Mouse (Mus musculus): ENCODE results near the gene Cyp2c50. TPM values are rescaled to one million over a fixed set of nuclear protein-coding genes. Genes with fewer than 3 reads are reported as not detected.
"Not testable (repeated sequence)": the region's sequence is repeated elsewhere in the genome, so short reads cannot be mapped to it uniquely, and the experiment has no call there.

The Cyp2c50 gene
- total RNA-seq (2012; rRNA removed) = not detected in 2 replicates

DNA sequence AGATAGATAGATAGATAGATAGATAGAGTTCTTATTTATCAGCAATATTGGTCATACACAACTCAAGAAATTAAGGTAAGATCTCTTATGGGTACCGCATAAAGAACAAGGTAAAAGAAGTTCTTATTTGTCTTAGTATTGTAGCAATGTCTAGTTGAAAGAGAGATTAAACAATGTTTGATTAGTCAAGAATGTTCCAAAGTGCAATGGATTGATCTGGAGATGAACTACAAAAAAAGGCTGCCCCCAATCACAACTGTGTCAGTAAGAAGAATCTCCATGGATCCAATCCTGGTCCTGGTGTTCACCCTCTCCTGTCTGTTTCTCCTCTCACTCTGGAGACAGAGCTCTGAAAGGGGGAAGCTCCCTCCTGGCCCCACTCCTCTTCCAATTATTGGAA is at the start of gene Cyp2c50:
Gene Cyp2c50 (plus strand): TSS at position 268 of the 400 bp plus-strand sequence.
- H3K9me3 ChIP-seq (ENCODE audit: control insufficient read depth, insufficient read depth, low read depth, low read length); H3K9ac ChIP-seq (ENCODE audit: insufficient read depth, low read depth, low read length, poor library complexity, severe bottlenecking); H3K4me1 ChIP-seq (ENCODE audit: control insufficient read depth in 2 of 2, insufficient read depth in 2 of 2, low read length in 2 of 2, poor library complexity in 1 of 2); H3K36me3 ChIP-seq (ENCODE audit: control insufficient read depth, insufficient read depth, low read length, poor library complexity, severe bottlenecking); in situ Hi-C loops (cut with MboI; ENCODE audit: low sequenced_read_pairs in 2 of 2, unreplicated experiment in 2 of 2); H3K4me3 ChIP-seq (ENCODE audit: insufficient read depth in 1 of 2, low read depth in 1 of 2, low read length in 2 of 2, poor library complexity in 1 of 2, severe bottlenecking in 1 of 2); DNase-seq (ENCODE audit: low read depth, low spot score); H3K27ac ChIP-seq (ENCODE audit: insufficient read depth, low read depth, low read length, poor library complexity, severe bottlenecking): not testable (repeated sequence)

DNA sequence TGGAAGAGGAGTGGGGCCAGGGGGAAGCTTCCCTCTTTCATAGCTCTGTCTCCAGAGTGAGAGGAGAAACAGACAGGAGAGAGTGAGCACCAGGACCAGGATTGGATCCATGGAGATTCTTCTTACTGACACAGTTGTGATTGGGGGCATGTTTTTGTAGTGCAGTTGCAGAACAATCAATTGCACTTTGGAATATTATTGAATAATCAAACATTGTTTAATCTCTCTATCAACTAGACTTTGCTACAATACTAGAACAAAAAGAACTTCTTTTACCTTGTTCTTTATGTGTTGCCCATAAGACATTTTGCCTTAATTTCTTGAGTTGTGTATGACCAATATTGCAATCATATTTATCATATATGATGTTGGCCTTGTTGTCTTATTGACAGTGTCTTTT is 15.8 kb upstream of the Cyp2c50 start, which contains the start of gene Cyp2c54:
Gene Cyp2c54 (minus strand): TSS at position 127 of the 400 bp plus-strand sequence.
- no peak within 1 kb of the TSS for H3K9ac ChIP-seq (ENCODE audit: insufficient read depth, low read depth, low read length, poor library complexity, severe bottlenecking)
- H3K27ac ChIP-seq (ENCODE audit: insufficient read depth, low read depth, low read length, poor library complexity, severe bottlenecking) = no peak within 1 kb of the TSS
- no peak for TF ChIP-seq ZC3H11A (IDR thresholded peaks at IDR 0.05; ENCODE audit: borderline replicate concordance, low read depth, low read length)
- TF ChIP-seq MAFK (IDR thresholded peaks at IDR 0.05; ENCODE audit: insufficient read depth, low read depth, low read length) = no peak
- no peak for DNase-seq (ENCODE audit: low read depth, low spot score)
- H3K4me3 ChIP-seq (ENCODE audit: insufficient read depth in 1 of 2, low read depth in 1 of 2, low read length in 2 of 2, poor library complexity in 1 of 2, severe bottlenecking in 1 of 2) = no peak within 1 kb of the TSS
- no peaks in the 10 kb centered on the region for H3K9me3 ChIP-seq (ENCODE audit: control insufficient read depth, insufficient read depth, low read depth, low read length)
- in situ Hi-C loops (cut with MboI; ENCODE audit: low sequenced_read_pairs in 2 of 2, unreplicated experiment in 2 of 2) = no loop called here
- no peaks in the 10 kb centered on the region for H3K36me3 ChIP-seq (ENCODE audit: control insufficient read depth, insufficient read depth, low read length, poor library complexity, severe bottlenecking)
- no peaks in the 10 kb centered on the region for H3K4me1 ChIP-seq (ENCODE audit: control insufficient read depth in 2 of 2, insufficient read depth in 2 of 2, low read length in 2 of 2, poor library complexity in 1 of 2)

DNA sequence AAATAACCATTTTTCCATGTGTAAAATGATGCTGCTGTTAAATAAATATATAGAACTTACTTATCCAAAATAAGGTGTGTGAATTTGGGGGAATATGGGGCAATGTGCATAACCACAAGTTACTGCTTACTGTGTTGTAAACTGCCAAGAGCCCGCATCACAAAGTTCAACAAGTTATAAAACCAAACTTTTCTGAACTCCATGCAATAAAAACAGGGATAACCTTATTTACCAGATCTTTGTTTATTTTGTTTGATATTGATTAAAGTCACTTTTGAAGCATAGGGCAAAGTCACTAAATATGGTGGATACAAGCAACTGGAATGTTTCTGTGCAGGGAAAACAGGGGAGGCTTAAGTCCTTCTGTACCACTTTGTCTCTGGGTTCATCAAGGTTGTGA is 1.1 kb upstream of the Cyp2c50 start:
- TF ChIP-seq ZC3H11A (IDR thresholded peaks at IDR 0.05; ENCODE audit: borderline replicate concordance, low read depth, low read length) (no peak), ZNF384 (IDR thresholded peaks at IDR 0.05; ENCODE audit: low read depth, low read length) (no peak), HCFC1 (IDR thresholded peaks at IDR 0.05; ENCODE audit: borderline replicate concordance, insufficient read depth, low read length) (no peak), CHD2 (IDR thresholded peaks at IDR 0.05; ENCODE audit: low read depth, low read length) (no peak), MAFK (IDR thresholded peaks at IDR 0.05; ENCODE audit: insufficient read depth, low read depth, low read length) (no peak)
- DNase-seq (ENCODE audit: low read depth, low spot score) = no peak
- in situ Hi-C loops (cut with MboI; ENCODE audit: low sequenced_read_pairs in 2 of 2, unreplicated experiment in 2 of 2) = no loop called here
- no peak overlapping the region for H3K9ac ChIP-seq (ENCODE audit: insufficient read depth, low read depth, low read length, poor library complexity, severe bottlenecking)
- H3K9me3 ChIP-seq (ENCODE audit: control insufficient read depth, insufficient read depth, low read depth, low read length) = no peaks in the 10 kb centered on the region
- H3K4me3 ChIP-seq (ENCODE audit: insufficient read depth in 1 of 2, low read depth in 1 of 2, low read length in 2 of 2, poor library complexity in 1 of 2, severe bottlenecking in 1 of 2) = no peak overlapping the region
- H3K4me1 ChIP-seq (ENCODE audit: control insufficient read depth in 2 of 2, insufficient read depth in 2 of 2, low read length in 2 of 2, poor library complexity in 1 of 2) = no peaks in the 10 kb centered on the region
- H3K27ac ChIP-seq (ENCODE audit: insufficient read depth, low read depth, low read length, poor library complexity, severe bottlenecking) = no peak overlapping the region
- no peaks in the 10 kb centered on the region for H3K36me3 ChIP-seq (ENCODE audit: control insufficient read depth, insufficient read depth, low read length, poor library complexity, severe bottlenecking)

DNA sequence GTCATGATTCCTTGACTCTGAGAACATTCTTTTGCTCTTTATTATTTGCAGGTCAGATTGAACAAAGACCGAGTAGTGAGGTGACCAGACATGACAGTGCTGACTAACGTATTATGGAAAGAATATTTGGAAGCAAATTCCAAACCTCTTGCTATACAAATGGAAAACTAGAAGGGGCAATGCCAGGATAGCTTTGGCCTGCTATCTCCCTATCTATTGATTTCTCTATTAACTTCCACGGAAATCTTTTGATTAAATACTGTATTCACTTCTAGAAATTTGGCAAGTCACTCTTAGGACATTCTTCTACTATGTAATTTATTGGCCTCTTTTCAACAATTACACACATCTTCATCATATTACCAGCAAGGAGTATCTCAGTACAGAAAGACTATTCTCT is 1.6 kb downstream of the Cyp2c50 start:
- no peaks in the 10 kb centered on the region for H3K36me3 ChIP-seq (ENCODE audit: control insufficient read depth, insufficient read depth, low read length, poor library complexity, severe bottlenecking)
- no peak overlapping the region for H3K9ac ChIP-seq (ENCODE audit: insufficient read depth, low read depth, low read length, poor library complexity, severe bottlenecking)
- TF ChIP-seq HCFC1 (IDR thresholded peaks at IDR 0.05; ENCODE audit: borderline replicate concordance, insufficient read depth, low read length) (no peak), ZC3H11A (IDR thresholded peaks at IDR 0.05; ENCODE audit: borderline replicate concordance, low read depth, low read length) (no peak), CHD2 (IDR thresholded peaks at IDR 0.05; ENCODE audit: low read depth, low read length) (no peak), MAFK (IDR thresholded peaks at IDR 0.05; ENCODE audit: insufficient read depth, low read depth, low read length) (no peak), ZNF384 (IDR thresholded peaks at IDR 0.05; ENCODE audit: low read depth, low read length) (no peak)
- H3K4me1 ChIP-seq (ENCODE audit: control insufficient read depth in 2 of 2, insufficient read depth in 2 of 2, low read length in 2 of 2, poor library complexity in 1 of 2) = no peaks in the 10 kb centered on the region
- no peak overlapping the region for H3K4me3 ChIP-seq (ENCODE audit: insufficient read depth in 1 of 2, low read depth in 1 of 2, low read length in 2 of 2, poor library complexity in 1 of 2, severe bottlenecking in 1 of 2)
- in situ Hi-C loops (cut with MboI; ENCODE audit: low sequenced_read_pairs in 2 of 2, unreplicated experiment in 2 of 2) = no loop called here
- no peak for DNase-seq (ENCODE audit: low read depth, low spot score)
- H3K9me3 ChIP-seq (ENCODE audit: control insufficient read depth, insufficient read depth, low read depth, low read length) = no peaks in the 10 kb centered on the region
- no peak overlapping the region for H3K27ac ChIP-seq (ENCODE audit: insufficient read depth, low read depth, low read length, poor library complexity, severe bottlenecking)

DNA sequence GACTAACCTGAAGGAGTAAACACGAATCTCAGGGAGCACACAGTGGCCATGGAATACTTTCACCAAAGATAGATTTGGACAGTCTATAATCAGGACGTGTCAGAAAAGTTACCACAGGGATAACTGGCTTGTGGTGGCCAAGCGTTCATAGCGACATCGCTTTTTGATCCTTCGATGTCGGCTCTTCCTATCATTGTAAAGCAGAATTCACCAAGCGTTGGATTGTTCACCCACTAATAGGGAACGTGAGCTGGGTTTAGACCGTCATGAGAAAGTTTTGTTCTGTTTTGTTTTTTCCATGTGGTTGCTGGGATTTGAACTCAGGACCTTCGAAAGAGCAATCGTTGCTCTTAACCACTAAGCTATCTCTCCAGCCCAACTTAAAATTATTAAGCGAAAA is 30.1 kb downstream of the Cyp2c50 start:
- H3K4me1 ChIP-seq (ENCODE audit: control insufficient read depth in 2 of 2, insufficient read depth in 2 of 2, low read length in 2 of 2, poor library complexity in 1 of 2); H3K27ac ChIP-seq (ENCODE audit: insufficient read depth, low read depth, low read length, poor library complexity, severe bottlenecking); in situ Hi-C loops (cut with MboI; ENCODE audit: low sequenced_read_pairs in 2 of 2, unreplicated experiment in 2 of 2): not testable (repeated sequence)

DNA sequence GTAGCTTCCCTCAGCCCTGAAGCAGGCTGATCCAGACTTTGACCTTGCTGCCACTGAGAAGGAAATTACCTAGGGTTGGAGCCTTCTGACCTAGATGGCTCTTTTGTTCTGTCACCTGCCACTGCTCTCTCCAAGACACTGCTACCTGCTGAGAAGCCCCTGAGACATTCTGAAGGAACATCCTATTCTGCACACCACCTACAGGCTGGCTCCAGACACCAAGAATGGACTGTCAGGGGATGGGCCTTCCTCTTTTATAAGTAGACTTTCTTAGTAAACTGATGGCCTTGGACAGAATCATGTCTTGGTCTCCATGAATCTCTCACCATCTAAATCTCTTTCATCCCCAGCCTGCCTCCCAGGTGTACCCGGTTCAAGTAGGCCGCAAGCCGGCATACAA is 35.7 kb downstream of the Cyp2c50 start:
- in situ Hi-C loops (cut with MboI; ENCODE audit: low sequenced_read_pairs in 2 of 2, unreplicated experiment in 2 of 2); H3K9me3 ChIP-seq (ENCODE audit: control insufficient read depth, insufficient read depth, low read depth, low read length); H3K4me1 ChIP-seq (ENCODE audit: control insufficient read depth in 2 of 2, insufficient read depth in 2 of 2, low read length in 2 of 2, poor library complexity in 1 of 2); H3K9ac ChIP-seq (ENCODE audit: insufficient read depth, low read depth, low read length, poor library complexity, severe bottlenecking); H3K27ac ChIP-seq (ENCODE audit: insufficient read depth, low read depth, low read length, poor library complexity, severe bottlenecking); H3K36me3 ChIP-seq (ENCODE audit: control insufficient read depth, insufficient read depth, low read length, poor library complexity, severe bottlenecking); DNase-seq (ENCODE audit: low read depth, low spot score): not testable (repeated sequence)
- peak overlapping the region in 1 of 2 experiments; percentile 19; a peak in 1 of 4 replicates for H3K4me3 ChIP-seq (ENCODE audit: insufficient read depth in 1 of 2, low read depth in 1 of 2, low read length in 2 of 2, poor library complexity in 1 of 2, severe bottlenecking in 1 of 2)

More for the DNA sequence above, 30.1 kb downstream of the Cyp2c50 start:
- H3K9ac ChIP-seq (ENCODE audit: insufficient read depth, low read depth, low read length, poor library complexity, severe bottlenecking); DNase-seq (ENCODE audit: low read depth, low spot score); H3K4me3 ChIP-seq (ENCODE audit: insufficient read depth in 1 of 2, low read depth in 1 of 2, low read length in 2 of 2, poor library complexity in 1 of 2, severe bottlenecking in 1 of 2); H3K36me3 ChIP-seq (ENCODE audit: control insufficient read depth, insufficient read depth, low read length, poor library complexity, severe bottlenecking); H3K9me3 ChIP-seq (ENCODE audit: control insufficient read depth, insufficient read depth, low read depth, low read length): not testable (repeated sequence)

DNA sequence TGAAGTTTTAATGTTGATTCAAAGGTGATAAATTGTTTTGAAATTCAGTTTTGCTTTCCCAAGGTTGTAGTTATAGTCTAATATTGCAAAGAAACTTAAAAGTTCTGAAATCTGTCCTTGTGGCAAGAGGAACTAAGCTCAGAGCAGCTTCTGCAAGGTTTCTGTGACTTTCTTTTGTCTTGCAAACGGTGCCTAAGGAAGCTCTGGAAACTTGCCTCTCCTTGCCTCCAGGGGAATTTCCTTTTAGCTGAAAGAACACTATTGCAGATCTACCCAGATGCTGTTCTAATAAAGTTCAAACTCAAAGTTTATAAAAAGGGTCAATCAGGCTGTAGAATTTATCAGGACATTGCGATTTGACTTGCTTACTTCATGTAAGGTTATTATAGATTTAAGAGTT is 37.5 kb downstream of the Cyp2c50 start:
- H3K9ac ChIP-seq (ENCODE audit: insufficient read depth, low read depth, low read length, poor library complexity, severe bottlenecking); H3K36me3 ChIP-seq (ENCODE audit: control insufficient read depth, insufficient read depth, low read length, poor library complexity, severe bottlenecking); H3K4me3 ChIP-seq (ENCODE audit: insufficient read depth in 1 of 2, low read depth in 1 of 2, low read length in 2 of 2, poor library complexity in 1 of 2, severe bottlenecking in 1 of 2); H3K27ac ChIP-seq (ENCODE audit: insufficient read depth, low read depth, low read length, poor library complexity, severe bottlenecking); H3K9me3 ChIP-seq (ENCODE audit: control insufficient read depth, insufficient read depth, low read depth, low read length); DNase-seq (ENCODE audit: low read depth, low spot score); H3K4me1 ChIP-seq (ENCODE audit: control insufficient read depth in 2 of 2, insufficient read depth in 2 of 2, low read length in 2 of 2, poor library complexity in 1 of 2); in situ Hi-C loops (cut with MboI; ENCODE audit: low sequenced_read_pairs in 2 of 2, unreplicated experiment in 2 of 2): not testable (repeated sequence)
